Mouse (Mus musculus): ENCODE results near the gene Gspt2. TPM values are rescaled to one million over a fixed set of nuclear protein-coding genes. Genes with fewer than 3 reads are reported as not detected.

Gene Gspt2
- polyA plus RNA-seq (2012; rRNA removed), result 24.2 and 26.4 TPM in 2 replicates

GRCm38 (mm10) chrX:94635961-94636563 is at the start of gene Gspt2:
Gene Gspt2 (plus strand): TSS chrX:94636069.

Other genes with a start within 250 kb of the Gspt2 start
- gene Maged1, start 93.9 kb upstream of the Gspt2 start, polyA plus RNA-seq (2012; rRNA removed), result 785 and 813 TPM in 2 replicates
- gene Zxdb, start 88.5 kb downstream of the Gspt2 start, polyA plus RNA-seq (2012; rRNA removed), result 7.0 and 7.2 TPM in 2 replicates

Measured in central nervous system, embryonic 18 days (tissue).